Mouse (Mus musculus): ENCODE data around the gene Hoxa7.

GRCm38 (mm10) chr6:52189909-52190308 lies 31.7 kb downstream of the Hoxa7 start:
- TF ChIP-seq POLR2A (IDR thresholded peaks at IDR 0.05; ENCODE audit: insufficient read depth, low read depth, low read length) (no peak), CTCF (IDR thresholded peaks at IDR 0.05) (no peak)
